In genomic region chr5:140091601-140092000, GRCm38 (mm10) we compare ENCODE assay signal across 8 mouse cellular contexts.
DNase-seq lines count a peak whose midpoint lies in the region; ATAC-seq lines count a peak whose summit lies in the region.

No protein-coding gene starts in this region.

- no peak overlapping the region for H3K4me2 ChIP-seq in neural tube, embryonic 13.5 days

- ATAC-seq in neural tube, embryonic 13.5 days (ENCODE audit: low read depth), result peak; percentile 72

- no peaks in the 10 kb centered on the region for H3K27me3 ChIP-seq in heart, embryonic 10.5 days (ENCODE audit: insufficient read depth, poor library complexity, severe bottlenecking)
- no peaks in the 10 kb centered on the region for H3K27me3 ChIP-seq in neural tube, embryonic 13.5 days

- H3K36me3 ChIP-seq in heart, embryonic 10.5 days, result peaks cover 11% of the 10 kb centered on the region
- no peaks in the 10 kb centered on the region for H3K36me3 ChIP-seq in neural tube, embryonic 13.5 days

- H3K4me1 ChIP-seq in heart, embryonic 10.5 days, result peaks cover 8% of the 10 kb centered on the region; the same call in 1 of the 2 replicates
- peaks cover 63% of the 10 kb centered on the region for H3K4me1 ChIP-seq in neural tube, embryonic 13.5 days (replicated peaks)

- H3K4me3 ChIP-seq in heart, embryonic 10.5 days, result no peak overlapping the region
- no peak overlapping the region for H3K4me3 ChIP-seq in neural tube, embryonic 13.5 days

- no peak overlapping the region for H3K27ac ChIP-seq in heart, embryonic 10.5 days
- peak overlapping the region; percentile 62 for H3K27ac ChIP-seq in neural tube, embryonic 13.5 days (replicated peaks)

- no peaks in the 10 kb centered on the region for H3K9me3 ChIP-seq in heart, embryonic 10.5 days
- no peaks in the 10 kb centered on the region for H3K9me3 ChIP-seq in neural tube, embryonic 13.5 days

- no peak overlapping the region for H3K9ac ChIP-seq in neural tube, embryonic 13.5 days

- 80% methylated on average over 11 of the region's 11 CpGs for WGBS in heart, embryonic 10.5 days
- 46% methylated on average over 11 of the region's 11 CpGs for WGBS in neural tube, embryonic 13.5 days

- DNase-seq in heart, adult 11 months, result peak; percentile 94
- no peak for DNase-seq in heart, embryonic 10.5 days (ENCODE audit: low spot score)
- DNase-seq in frontal cortex, postnatal 10 days (ENCODE audit: low spot score in 2 of 2), result peak; percentile 37 to 47
- peak; percentile 62 to 81 for DNase-seq in left cerebral cortex, adult 18-20 months (ENCODE audit: low spot score in 2 of 2)
- no peak for DNase-seq in adipocyte (ENCODE audit: low spot score)
- no peak for DNase-seq in kidney, postnatal 4 days
- DNase-seq in embryo, embryonic 10 days (ENCODE audit: low spot score), result no peak

Comparison
In these comparisons a context has a peak if more than half of its experiments do, and no peak if none do; other contexts are left out.
1. DNase-seq: peak in heart, adult 11 months (single experiment), frontal cortex, postnatal 10 days (2 of 2) and left cerebral cortex, adult 18-20 months (2 of 2); none in heart, embryonic 10.5 days (single experiment), adipocyte (single experiment), kidney, postnatal 4 days (0 of 2) and embryo, embryonic 10 days (single experiment).